Mouse (Mus musculus): ENCODE results near the gene Fam117a. TPM values are rescaled to one million over a fixed set of nuclear protein-coding genes. Genes with fewer than 3 reads are reported as not detected.

Fam117a gene
- polyA plus RNA-seq, 1 experiment from 2014 or later = 5.7 TPM

DNA sequence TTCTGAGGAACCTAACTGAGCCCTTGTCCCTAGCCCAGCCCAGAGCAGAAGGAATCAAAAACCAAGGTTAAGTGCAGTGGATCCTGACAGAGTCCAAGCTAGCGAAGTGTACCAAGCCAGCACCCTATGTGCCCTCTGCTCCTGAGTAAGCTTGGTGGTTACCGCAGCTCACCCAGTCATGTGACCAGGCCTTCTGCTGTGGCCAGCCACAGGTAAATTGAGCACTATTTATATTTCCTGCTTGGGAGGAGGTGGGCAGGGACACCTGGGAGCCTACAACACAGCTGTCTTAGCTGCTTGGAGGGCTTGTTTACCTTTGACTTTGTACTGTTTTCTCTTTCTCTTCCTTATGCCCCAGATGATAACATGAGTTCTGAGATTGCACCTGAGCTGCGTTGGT, 14.1 kb downstream of the Fam117a start:
- ATAC-seq (ENCODE audit: low FRiP score, low TSS enrichment) (peak; percentile 92), DNase-seq (ENCODE audit: low spot score) (peak; percentile 58)
- TF ChIP-seq CTCF (IDR thresholded peaks at IDR 0.05; ENCODE audit: low read depth) (no peak), EP300 (optimal IDR thresholded peaks at IDR 0.05) (no peak)
- Histone ChIP-seq H3K4me2 (replicated peaks; ENCODE audit: low read depth) (no peak overlapping the region), H3K4me1 (replicated peaks; ENCODE audit: control insufficient read depth, insufficient read depth) (no peaks in the 10 kb centered on the region), H3K9me3 (ENCODE audit: control insufficient read depth, low read length) (no peaks in the 10 kb centered on the region), H3K36me3 (ENCODE audit: control insufficient read depth, insufficient read depth, low read length) (no peaks in the 10 kb centered on the region; the same call in 1 of the 2 replicates), H3K4me3 (ENCODE audit: low read depth, low read length) (no peak overlapping the region), H3K27ac (replicated peaks) (no peak overlapping the region), H3K27me3 (ENCODE audit: control insufficient read depth, insufficient read depth, low read length) (no peaks in the 10 kb centered on the region), H3K9ac (ENCODE audit: low read length) (no peak overlapping the region)
- WGBS = 66% methylated on average over 3 of the region's 3 CpGs

- DNase-seq (ENCODE audit: low spot score) = no peak
- Histone ChIP-seq H3K27ac (replicated peaks) (no peak overlapping the region), H3K4me3 (ENCODE audit: low read depth, low read length) (no peak overlapping the region)
Observed at GRCm38 (mm10) chr11:95352686-95353085, 15.9 kb downstream of the Fam117a start.

DNA sequence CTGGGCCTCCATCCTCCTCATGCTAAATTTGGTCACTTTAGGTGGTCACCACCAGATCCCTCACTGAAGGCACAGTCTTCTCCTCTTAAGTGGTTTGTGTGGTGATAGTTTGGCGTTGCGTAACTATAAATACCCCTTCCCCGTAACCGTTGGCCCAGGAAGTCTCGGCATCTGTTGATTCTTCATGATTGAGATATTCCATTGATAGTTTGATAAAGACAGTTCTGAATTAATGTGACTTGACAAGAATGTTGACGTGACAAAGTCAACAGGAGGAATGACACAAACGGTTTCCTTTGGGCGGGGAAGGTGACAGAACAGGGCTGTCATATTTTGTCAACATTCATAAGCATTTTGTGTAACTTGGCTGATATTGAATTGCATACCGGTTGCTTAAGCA, 16.4 kb downstream of the Fam117a start:
- TF ChIP-seq CTCF (IDR thresholded peaks at IDR 0.05; ENCODE audit: low read depth) = no peak
- TF ChIP-seq EP300 (optimal IDR thresholded peaks at IDR 0.05) = no peak
- Histone ChIP-seq H3K27me3 (ENCODE audit: control insufficient read depth, insufficient read depth, low read length) (no peaks in the 10 kb centered on the region), H3K36me3 (ENCODE audit: control insufficient read depth, insufficient read depth, low read length) (no peaks in the 10 kb centered on the region; the same call in 1 of the 2 replicates), H3K4me1 (replicated peaks; ENCODE audit: control insufficient read depth, insufficient read depth) (no peaks in the 10 kb centered on the region; the same call in 1 of the 2 replicates), H3K27ac (replicated peaks) (no peak overlapping the region), H3K4me2 (replicated peaks; ENCODE audit: low read depth) (no peak overlapping the region), H3K9me3 (ENCODE audit: control insufficient read depth, low read length) (no peaks in the 10 kb centered on the region), H3K4me3 (ENCODE audit: low read depth, low read length) (no peak overlapping the region), H3K9ac (ENCODE audit: low read length) (no peak overlapping the region)
- ATAC-seq (ENCODE audit: low FRiP score, low TSS enrichment) = no peak
- 73% methylated on average over 9 of the region's 9 CpGs for WGBS
- no peak for DNase-seq (ENCODE audit: low spot score)

More at GRCm38 (mm10) chr11:95352686-95353085, 15.9 kb downstream of the Fam117a start:
- H3K9me3 ChIP-seq (ENCODE audit: control insufficient read depth, low read length) = no peaks in the 10 kb centered on the region
- no peaks in the 10 kb centered on the region; the same call in 1 of the 2 replicates for H3K36me3 ChIP-seq (ENCODE audit: control insufficient read depth, insufficient read depth, low read length)
- TF ChIP-seq CTCF (IDR thresholded peaks at IDR 0.05; ENCODE audit: low read depth) = no peak
- TF ChIP-seq EP300 (optimal IDR thresholded peaks at IDR 0.05) = no peak
- no peaks in the 10 kb centered on the region; the same call in 1 of the 2 replicates for H3K4me1 ChIP-seq (replicated peaks; ENCODE audit: control insufficient read depth, insufficient read depth)
- ATAC-seq (ENCODE audit: low FRiP score, low TSS enrichment) = no peak
- no peaks in the 10 kb centered on the region for H3K27me3 ChIP-seq (ENCODE audit: control insufficient read depth, insufficient read depth, low read length)
- no peak overlapping the region for H3K4me2 ChIP-seq (replicated peaks; ENCODE audit: low read depth)
- WGBS = 85% methylated on average over 2 of the region's 2 CpGs
- H3K9ac ChIP-seq (ENCODE audit: low read length) = no peak overlapping the region

- Histone ChIP-seq H3K27me3 (ENCODE audit: control insufficient read depth, insufficient read depth, low read length) (no peaks in the 10 kb centered on the region), H3K9ac (ENCODE audit: low read length) (no peak overlapping the region), H3K4me1 (replicated peaks; ENCODE audit: control insufficient read depth, insufficient read depth) (no peaks in the 10 kb centered on the region; the same call in 1 of the 2 replicates), H3K27ac (replicated peaks) (no peak overlapping the region), H3K9me3 (ENCODE audit: control insufficient read depth, low read length) (no peaks in the 10 kb centered on the region), H3K4me3 (ENCODE audit: low read depth, low read length) (no peak overlapping the region), H3K36me3 (ENCODE audit: control insufficient read depth, insufficient read depth, low read length) (no peaks in the 10 kb centered on the region), H3K4me2 (replicated peaks; ENCODE audit: low read depth) (no peak overlapping the region)
- TF ChIP-seq CTCF (IDR thresholded peaks at IDR 0.05; ENCODE audit: low read depth) (no peak), EP300 (optimal IDR thresholded peaks at IDR 0.05) (no peak)
- DNase-seq (ENCODE audit: low spot score) (no peak), ATAC-seq (ENCODE audit: low FRiP score, low TSS enrichment) (no peak)
- 69% methylated on average over 14 of the region's 14 CpGs for WGBS
Observed at GRCm38 (mm10) chr11:95354228-95354944, 17.6 kb downstream of the Fam117a start.

DNA sequence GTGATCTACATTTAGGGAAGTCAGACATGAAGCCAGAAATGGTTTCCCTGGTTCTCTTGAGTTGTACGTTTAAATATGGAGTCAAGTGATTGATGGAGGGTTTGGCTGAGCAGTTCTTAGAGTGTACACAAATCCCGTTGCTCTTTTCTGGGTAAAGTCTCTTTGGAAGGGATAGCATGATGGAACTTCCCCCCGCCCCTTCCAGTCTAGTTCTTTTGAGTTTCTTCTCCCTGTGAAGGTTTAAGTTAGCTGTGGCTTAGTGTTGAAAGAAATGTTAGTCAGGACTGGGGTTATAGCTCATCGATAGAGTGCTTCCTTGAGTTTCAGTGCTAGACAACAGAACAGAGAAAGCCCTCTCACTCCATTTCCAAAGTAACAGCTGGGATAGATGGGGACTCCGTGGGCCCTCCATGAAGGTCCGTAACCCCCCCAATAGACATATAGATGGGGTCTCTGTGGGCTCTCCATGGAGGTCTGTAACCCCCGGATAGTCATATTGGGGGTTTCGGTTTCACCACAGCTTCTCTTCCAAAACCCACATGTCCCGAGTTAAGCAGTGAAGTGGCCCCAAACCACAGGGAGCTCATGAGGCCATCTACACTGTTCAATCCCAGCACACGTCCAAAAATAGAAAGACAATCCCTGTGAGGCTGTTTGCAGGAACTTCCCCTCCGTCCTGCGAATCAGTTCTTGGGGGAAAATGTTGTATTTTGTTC, 18.3 kb downstream of the Fam117a start:
- Histone ChIP-seq H3K9ac (ENCODE audit: low read length) (no peak overlapping the region), H3K9me3 (ENCODE audit: control insufficient read depth, low read length) (no peaks in the 10 kb centered on the region), H3K36me3 (ENCODE audit: control insufficient read depth, insufficient read depth, low read length) (no peaks in the 10 kb centered on the region), H3K4me3 (ENCODE audit: low read depth, low read length) (no peak overlapping the region), H3K27ac (replicated peaks) (no peak overlapping the region), H3K4me1 (replicated peaks; ENCODE audit: control insufficient read depth, insufficient read depth) (no peaks in the 10 kb centered on the region; the same call in 1 of the 2 replicates), H3K27me3 (ENCODE audit: control insufficient read depth, insufficient read depth, low read length) (no peaks in the 10 kb centered on the region), H3K4me2 (replicated peaks; ENCODE audit: low read depth) (no peak overlapping the region)
- DNase-seq (ENCODE audit: low spot score) (no peak), ATAC-seq (ENCODE audit: low FRiP score, low TSS enrichment) (no peak)
- TF ChIP-seq EP300 (optimal IDR thresholded peaks at IDR 0.05) (no peak), CTCF (IDR thresholded peaks at IDR 0.05; ENCODE audit: low read depth) (no peak)
- 67% methylated on average over 12 of the region's 12 CpGs for WGBS

- DNase-seq (ENCODE audit: low spot score) (no peak), ATAC-seq (ENCODE audit: low FRiP score, low TSS enrichment) (no peak)
- Histone ChIP-seq H3K9ac (ENCODE audit: low read length) (no peak overlapping the region), H3K9me3 (ENCODE audit: control insufficient read depth, low read length) (no peaks in the 10 kb centered on the region), H3K4me3 (ENCODE audit: low read depth, low read length) (no peak overlapping the region), H3K27ac (replicated peaks) (no peak overlapping the region), H3K4me2 (replicated peaks; ENCODE audit: low read depth) (no peak overlapping the region), H3K27me3 (ENCODE audit: control insufficient read depth, insufficient read depth, low read length) (no peaks in the 10 kb centered on the region), H3K4me1 (replicated peaks; ENCODE audit: control insufficient read depth, insufficient read depth) (no peaks in the 10 kb centered on the region; the same call in 1 of the 2 replicates), H3K36me3 (ENCODE audit: control insufficient read depth, insufficient read depth, low read length) (no peaks in the 10 kb centered on the region)
- TF ChIP-seq EP300 (optimal IDR thresholded peaks at IDR 0.05) (no peak), CTCF (IDR thresholded peaks at IDR 0.05; ENCODE audit: low read depth) (no peak)
- 83% methylated on average over 5 of the region's 5 CpGs for WGBS
Observed at GRCm38 (mm10) chr11:95355661-95356011, 18.8 kb downstream of the Fam117a start.
